Mouse (Mus musculus): ENCODE measurements around the gene Omt2a. TPM values are rescaled to one million over a fixed set of nuclear protein-coding genes. Genes with fewer than 3 reads are reported as not detected.
A peak's percentile ranks its signal among the peaks of the same experiment; 100 is the strongest.
"Not testable (repeated sequence)": the region's sequence is repeated elsewhere in the genome, so short reads cannot be mapped to it uniquely, and the experiment has no call there.

Omt2a gene
- total RNA-seq, 1 experiment from 2014 or later, result not detected

- DNase-seq, result no peak
Measured at GRCm38 (mm10) chr9:78298232-78298631, 16.4 kb downstream of the Omt2a start.

DNA sequence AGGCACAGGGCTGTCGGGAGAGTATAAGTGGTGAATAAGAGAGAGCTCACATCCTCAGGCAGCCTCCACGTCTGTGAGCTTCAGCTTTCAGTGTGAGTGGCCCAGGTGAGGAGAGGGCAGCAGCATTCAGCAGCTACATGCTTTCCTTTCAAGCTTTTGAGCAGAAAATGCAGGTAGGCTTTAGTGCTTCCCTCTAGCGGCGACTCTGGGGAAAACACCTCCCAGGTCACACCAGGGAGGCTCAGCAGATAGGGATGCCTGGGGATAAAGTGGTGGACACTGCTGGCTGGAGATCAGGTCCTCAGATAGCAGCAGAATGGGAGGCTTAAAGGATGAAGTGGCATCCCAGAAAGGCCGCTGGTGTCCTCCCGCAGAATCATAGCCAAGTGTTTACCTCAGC is 18.5 kb downstream of the Omt2a start:
- DNase-seq, result peak; percentile 50

- DNase-seq, result not testable (repeated sequence)
Measured at GRCm38 (mm10) chr9:78294781-78295180, 19.8 kb downstream of the Omt2a start.

- DNase-seq, result not testable (repeated sequence)
Measured at GRCm38 (mm10) chr9:78293683-78294082, 20.9 kb downstream of the Omt2a start.

DNA sequence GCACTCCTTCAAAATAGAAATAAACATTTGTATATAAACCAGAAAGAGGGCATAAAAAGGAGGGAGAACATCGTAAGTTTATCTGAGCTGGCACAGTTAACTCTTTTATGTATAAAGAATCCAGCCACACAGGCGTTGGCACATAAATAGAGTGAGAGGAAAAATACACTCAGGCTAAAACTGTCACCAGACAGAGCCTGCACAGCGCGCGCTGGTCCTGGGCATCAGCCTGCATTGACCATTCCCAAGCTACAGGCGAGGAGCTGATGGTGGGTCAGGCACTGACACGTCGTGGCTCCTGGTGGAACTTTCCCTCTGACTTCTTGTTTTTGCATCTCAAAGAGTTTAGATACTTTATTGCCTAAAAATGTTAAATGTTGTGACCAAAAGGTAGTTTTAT is 22.1 kb downstream of the Omt2a start:
- not testable (repeated sequence) for DNase-seq

- DNase-seq, result not testable (repeated sequence)
Measured at GRCm38 (mm10) chr9:78289723-78290122, 24.9 kb downstream of the Omt2a start, which contains the start of gene Gm10639. Gene Gm10639, plus strand, starts transcription at chr9:78289923.

DNA sequence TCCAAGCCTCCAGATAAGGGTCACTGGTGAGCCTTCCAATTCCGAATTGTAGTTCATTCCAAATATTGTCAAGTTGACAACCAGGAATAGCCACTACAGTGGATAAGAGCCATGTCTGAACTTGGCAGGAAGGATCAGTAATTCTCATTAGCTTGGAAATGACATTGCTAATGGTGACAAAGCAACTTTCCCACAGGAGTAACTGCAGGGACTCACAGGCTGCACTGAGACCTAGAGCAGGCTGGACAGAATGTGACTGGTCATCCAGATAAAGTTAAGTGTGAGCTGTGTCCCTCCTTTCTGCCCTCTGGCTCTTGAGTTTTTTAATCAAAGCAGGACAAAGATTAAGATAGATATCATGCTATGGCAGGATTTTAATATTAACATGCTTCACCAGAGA is 25.5 kb downstream of the Omt2a start:
- DNase-seq, result not testable (repeated sequence)

DNA sequence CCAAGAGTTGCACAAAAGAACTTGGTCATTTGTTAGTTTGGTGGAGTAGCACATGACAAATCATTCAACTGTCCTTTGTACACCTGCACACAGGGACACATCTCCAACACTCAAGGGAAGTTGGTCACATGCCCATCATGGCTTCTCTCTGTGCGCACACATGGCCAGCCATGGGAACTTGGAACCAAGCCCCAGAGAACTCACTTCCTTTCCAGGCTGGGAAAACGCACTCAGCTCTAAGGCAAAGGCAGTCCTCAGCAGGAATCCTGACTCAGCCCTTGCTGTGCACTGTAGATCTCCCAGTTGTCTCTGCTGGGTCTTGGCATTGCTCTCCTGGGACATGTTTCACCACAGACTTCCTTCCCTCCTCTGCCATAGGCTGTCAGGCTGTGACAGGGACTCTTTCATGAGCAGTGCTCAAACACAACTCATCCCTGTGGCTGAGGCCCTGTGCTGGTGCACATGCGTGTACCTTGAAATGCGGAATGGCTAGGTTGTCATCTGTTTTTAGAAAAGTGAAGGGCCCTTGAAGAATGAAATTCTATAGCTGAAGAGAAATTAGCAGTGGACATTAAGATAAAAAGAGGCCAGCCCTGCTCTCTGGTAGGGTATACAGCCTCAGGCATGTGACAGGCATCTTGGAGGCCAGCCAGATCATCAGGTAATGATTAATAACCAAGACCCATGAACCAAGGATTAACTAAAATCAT is 32.4 kb downstream of the Omt2a start:
- DNase-seq, result peak; percentile 21

- not testable (repeated sequence) for DNase-seq
Measured at GRCm38 (mm10) chr9:78270945-78271344, 43.7 kb downstream of the Omt2a start.

Other genes starting within 250 kb of the Omt2a start
- 87.2 and 89.9 TPM in 2 replicates for gene Fbxo9, start 205.7 kb downstream of the Omt2a start, total RNA-seq (2021)
- 20.2 and 21.8 TPM in 2 replicates for gene Ick, start 205.6 kb downstream of the Omt2a start, total RNA-seq (2021)
- 58.5 and 58.7 TPM in 2 replicates for gene Gsta4, start 132.0 kb downstream of the Omt2a start, total RNA-seq (2021)
- gene Gsta1, start 84.1 kb downstream of the Omt2a start, total RNA-seq (2021), result not detected in 2 replicates
- gene Gm3776, start 57.7 kb downstream of the Omt2a start, total RNA-seq (2021), result not detected in 2 replicates
- gene Gm10639, start 24.9 kb downstream of the Omt2a start, total RNA-seq (2021), result not detected in 2 replicates
- gene Omt2b, start 12.8 kb upstream of the Omt2a start, total RNA-seq (2021), result not detected in 2 replicates
- gene Gsta2, start 41.0 kb upstream of the Omt2a start, total RNA-seq (2021), result 3.3 TPM in 1 of 2 replicates, not detected in the other
- gene Dppa5a, start 53.4 kb upstream of the Omt2a start, total RNA-seq (2021), result not detected in 2 replicates
- not detected in 2 replicates for gene Ooep, start 63.9 kb upstream of the Omt2a start, total RNA-seq (2021)
- gene Ddx43, start 81.0 kb upstream of the Omt2a start, total RNA-seq (2021), result 0.15 TPM in 1 of 2 replicates, not detected in the other
- 1.4 and 1.6 TPM in 2 replicates for gene Cgas, start 128.4 kb upstream of the Omt2a start, total RNA-seq (2021)
- 27.8 and 29.5 TPM in 2 replicates for gene Mto1, start 133.4 kb upstream of the Omt2a start, total RNA-seq (2021)
- 0.56 TPM in 1 of 2 replicates, not detected in the other for gene Gm17324, start 134.0 kb upstream of the Omt2a start, total RNA-seq (2021)
- 6,863 and 7,423 TPM in 2 replicates for gene Eef1a1, start 174.4 kb upstream of the Omt2a start, total RNA-seq (2021)